Mouse (Mus musculus) midbrain, embryonic 16.5 days (tissue): ENCODE results near the gene AI593442. TPM values are rescaled to one million over a fixed set of nuclear protein-coding genes. Genes with fewer than 3 reads are reported as not detected.

Experiments used
- ATAC-seq: fragments of 200-750 bp; cut with Nextera tagmentation; 2 replicates; pipeline ENCODE4 v1.8.0; 2017; ENCODE audit warnings: moderate TSS enrichment
- H3K27ac ChIP-seq: fragments of 300-500 bp; sonication (generic); 2 replicates; pipeline ENCODE4 v1.5.1; 2014; ENCODE audit warnings: mild to moderate bottlenecking, low read length, mixed read lengths
- H3K27me3 ChIP-seq: fragments of 300-500 bp; sonication (generic); 2 replicates; pipeline ENCODE4 v1.6.1; 2014; ENCODE audit warnings: low read depth, low read length, mixed read lengths; ENCODE audit not compliant: control insufficient read depth, insufficient read depth
- H3K36me3 ChIP-seq: fragments of 300-500 bp; sonication (generic); 2 replicates; pipeline ENCODE4 v1.6.1; 2014; ENCODE audit warnings: mild to moderate bottlenecking, low read length, moderate library complexity, mixed read lengths; ENCODE audit not compliant: control insufficient read depth, insufficient read depth
- H3K4me1 ChIP-seq: fragments of 300-500 bp; sonication (generic); 2 replicates; pipeline ENCODE4 v1.6.1; 2014; ENCODE audit warnings: mild to moderate bottlenecking, low read length, mixed read lengths; ENCODE audit not compliant: control insufficient read depth, insufficient read depth
- H3K4me2 ChIP-seq: fragments of 300-500 bp; sonication (generic); 2 replicates; pipeline ENCODE4 v1.6.1; 2014; ENCODE audit warnings: mild to moderate bottlenecking, low read length, mixed read lengths
- H3K4me3 ChIP-seq: fragments of 300-500 bp; sonication (generic); 2 replicates; pipeline ENCODE4 v1.5.1; 2014; ENCODE audit warnings: low read depth, mild to moderate bottlenecking, low read length, moderate library complexity, mixed read lengths
- H3K9ac ChIP-seq: fragments of 300-500 bp; sonication (generic); 2 replicates; pipeline ENCODE4 v1.6.1; 2014; ENCODE audit warnings: low read depth, low read length, mixed read lengths
- H3K9me3 ChIP-seq: fragments of 300-500 bp; sonication (generic); replicated peaks from 2 replicates; pipeline ENCODE4 v1.6.1; 2014; ENCODE audit warnings: mild to moderate bottlenecking, low read length, mixed read lengths; ENCODE audit not compliant: control insufficient read depth, poor library complexity, severe bottlenecking
- WGBS: fragments of 180-500 bp; shearing (Covaris S2); extraction: QIAGEN DNeasy Blood & Tissue Kit; methylation state at CpG from one replicate; pipeline ENCODE4 v1.1.7; 2014; 5-methylcytosine and 5-hydroxymethylcytosine counted together
- polyA plus RNA-seq: library from polyadenylated mRNA; unstranded; fragments of >200 nt; fragmentation: Nextera tagmentation; extraction: Ambion mirVana; gene quantifications from 2 replicates; pipeline ENCODE4 v1.2.1, GENCODE M21; 2015

AI593442 gene
- 84.4 and 86.9 TPM in 2 replicates for polyA plus RNA-seq

DNA sequence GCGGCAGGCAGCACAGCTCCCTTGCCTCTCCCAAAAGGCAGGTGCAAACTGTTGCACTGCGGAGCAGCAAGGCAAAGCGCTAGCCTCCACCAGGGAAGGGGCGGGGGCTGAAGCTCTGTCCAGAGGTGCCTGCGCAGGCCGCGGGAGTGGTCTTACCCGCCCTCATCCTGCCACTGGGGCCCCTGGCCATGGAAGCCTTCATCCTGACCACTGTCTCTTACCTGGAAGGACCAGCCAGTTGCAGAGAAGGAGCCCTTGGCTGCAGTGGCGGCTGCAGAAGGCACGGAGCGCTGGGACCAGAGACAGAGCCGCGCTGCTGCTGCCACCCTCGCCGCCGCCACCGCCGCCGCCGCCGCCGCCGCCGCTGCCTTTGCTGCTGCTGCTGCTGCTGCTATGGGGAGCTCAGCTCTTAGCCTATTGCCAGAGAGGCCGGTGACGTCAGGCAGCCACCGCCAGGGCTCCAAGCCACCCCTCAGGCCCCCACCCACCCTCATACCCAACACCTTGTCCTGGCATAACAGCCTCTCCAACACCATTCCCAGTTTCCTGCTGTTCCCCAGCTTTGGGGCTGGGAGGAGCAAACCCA is at the start of gene AI593442:
AI593442 (minus strand) TSS at position 419 of the 586 bp plus-strand sequence.
- WGBS, result under 1% methylated on average over 21 of the region's 27 CpGs
- Histone ChIP-seq H3K27me3 (no peaks in the 10 kb centered on the region), H3K4me1 (0 out of 2 replicates have a peak, but pooled peaks cover 9% of the 10 kb centered on the region), H3K4me2 (peak within 1 kb of the TSS; percentile 88), H3K36me3 (no peaks in the 10 kb centered on the region), H3K4me3 (peak within 1 kb of the TSS; percentile 66), H3K27ac (peak within 1 kb of the TSS; percentile 88), H3K9ac (peak within 1 kb of the TSS; percentile 79), H3K9me3 (no peaks in the 10 kb centered on the region)
- ATAC-seq, result peak; percentile 93

- no peak overlapping the region for H3K9ac ChIP-seq
These were observed 49.2 kb upstream of the AI593442 start for GRCm38 (mm10) chr9:52728806-52729205.

DNA sequence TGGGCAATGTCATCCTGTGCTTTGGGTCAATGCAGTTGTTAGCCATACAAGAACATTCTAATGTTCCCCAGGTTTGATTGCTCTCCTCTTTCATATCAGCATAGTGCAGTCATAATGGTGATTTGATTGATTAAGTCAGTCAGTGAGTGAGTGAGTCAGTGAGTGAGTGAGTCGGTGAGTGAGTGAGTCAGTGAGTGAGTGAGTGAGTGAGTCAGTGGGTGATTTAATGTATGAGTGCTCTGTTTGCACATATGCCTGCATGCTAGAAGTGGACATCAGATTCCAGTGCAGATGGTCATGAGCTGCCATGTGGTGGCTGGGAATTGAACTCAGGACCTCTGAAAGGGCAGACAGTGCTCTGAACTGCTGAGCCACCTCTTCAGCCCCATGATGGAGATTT is 43.0 kb upstream of the AI593442 start:
- no peak overlapping the region for H3K4me2 ChIP-seq
- H3K9me3 ChIP-seq, result no peaks in the 10 kb centered on the region
- H3K4me1 ChIP-seq, result peaks cover 10% of the 10 kb centered on the region
- 100% methylated on average over 1 of the region's 1 CpGs for WGBS
- H3K36me3 ChIP-seq, result no peaks in the 10 kb centered on the region
- no peak overlapping the region for H3K9ac ChIP-seq
- H3K27me3 ChIP-seq, result no peaks in the 10 kb centered on the region
- no peak for ATAC-seq
- H3K4me3 ChIP-seq, result no peak overlapping the region
- H3K27ac ChIP-seq, result no peak overlapping the region

More at GRCm38 (mm10) chr9:52728806-52729205, 49.2 kb upstream of the AI593442 start:
- Histone ChIP-seq H3K4me1 (no peaks in the 10 kb centered on the region), H3K36me3 (no peaks in the 10 kb centered on the region), H3K4me2 (no peak overlapping the region), H3K27me3 (no peaks in the 10 kb centered on the region), H3K27ac (no peak overlapping the region), H3K4me3 (no peak overlapping the region), H3K9me3 (no peaks in the 10 kb centered on the region)
- WGBS, result 82% methylated on average over 5 of the region's 5 CpGs
- ATAC-seq, result no peak

DNA sequence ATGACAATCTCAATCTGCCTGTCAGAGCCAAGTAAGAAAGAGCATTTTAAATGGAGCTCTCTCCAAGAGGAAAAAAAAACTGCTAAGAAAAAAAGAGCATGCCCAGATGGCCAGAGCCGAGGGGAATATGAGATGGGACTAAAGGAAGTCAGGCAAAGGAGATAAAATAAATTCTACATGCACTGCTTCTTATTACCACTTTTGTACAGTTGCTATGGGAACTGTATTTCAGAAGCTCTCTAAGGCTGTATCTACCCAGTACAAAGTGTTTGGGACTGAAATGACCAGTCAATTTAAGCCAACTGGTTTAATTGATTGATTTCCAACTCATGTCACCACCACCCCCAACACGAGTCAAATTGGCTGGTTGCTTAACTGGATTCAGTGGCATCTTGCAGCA is 40.0 kb upstream of the AI593442 start:
- ATAC-seq, result peak; percentile 80; the same call in 1 of the 2 replicates
- H3K27ac ChIP-seq, result peak overlapping the region; percentile 67
- H3K4me1 ChIP-seq, result peaks cover 10% of the 10 kb centered on the region
- no peak overlapping the region for H3K9ac ChIP-seq
- H3K4me2 ChIP-seq, result no peak overlapping the region
- WGBS, result 53% methylated on average over 2 of the region's 2 CpGs
- H3K27me3 ChIP-seq, result no peaks in the 10 kb centered on the region
- no peak overlapping the region for H3K4me3 ChIP-seq
- no peaks in the 10 kb centered on the region for H3K9me3 ChIP-seq
- no peaks in the 10 kb centered on the region for H3K36me3 ChIP-seq

DNA sequence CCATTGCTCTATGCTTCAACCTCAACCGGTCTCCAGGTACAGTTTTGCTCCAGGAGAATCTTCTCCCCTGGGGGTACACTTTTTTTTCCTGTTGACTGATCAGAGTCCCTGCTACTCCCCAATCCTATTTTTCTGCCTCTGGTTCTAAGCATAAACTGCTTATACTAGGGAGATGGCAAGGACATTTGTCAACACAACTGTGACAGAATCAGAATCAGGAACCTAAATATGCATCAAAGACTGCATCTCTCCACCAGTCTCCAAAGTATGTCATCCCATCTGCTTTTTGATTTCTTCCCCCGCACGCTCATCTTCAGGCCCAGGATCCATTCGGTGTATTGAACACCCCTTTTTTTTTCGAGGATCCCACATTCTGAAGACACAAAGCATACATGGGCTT is 456 bp upstream of the AI593442 start:
- H3K27me3 ChIP-seq, result no peaks in the 10 kb centered on the region
- WGBS, result 41% methylated on average over 5 of the region's 5 CpGs
- H3K4me2 ChIP-seq, result peak overlapping the region; percentile 88
- peak overlapping the region; percentile 79 for H3K9ac ChIP-seq
- H3K27ac ChIP-seq, result peak overlapping the region; percentile 88
- H3K4me1 ChIP-seq, result 0 out of 2 replicates have a peak, but pooled peaks cover 9% of the 10 kb centered on the region
- H3K4me3 ChIP-seq, result peak overlapping the region; percentile 66
- no peaks in the 10 kb centered on the region for H3K9me3 ChIP-seq
- ATAC-seq, result no peak
- no peaks in the 10 kb centered on the region for H3K36me3 ChIP-seq

GRCm38 (mm10) chr9:52678839-52679215 is 753 bp downstream of the AI593442 start:
- no peaks in the 10 kb centered on the region for H3K9me3 ChIP-seq
- no peaks in the 10 kb centered on the region for H3K27me3 ChIP-seq
- under 1% methylated on average over 10 of the region's 10 CpGs for WGBS
- H3K4me3 ChIP-seq, result peak overlapping the region; percentile 66
- peak overlapping the region; percentile 88 for H3K4me2 ChIP-seq
- peak overlapping the region; percentile 79 for H3K9ac ChIP-seq
- ATAC-seq, result peak; percentile 41
- peak overlapping the region; percentile 88 for H3K27ac ChIP-seq
- H3K4me1 ChIP-seq, result 0 out of 2 replicates have a peak, but pooled peaks cover 9% of the 10 kb centered on the region
- H3K36me3 ChIP-seq, result no peaks in the 10 kb centered on the region

DNA sequence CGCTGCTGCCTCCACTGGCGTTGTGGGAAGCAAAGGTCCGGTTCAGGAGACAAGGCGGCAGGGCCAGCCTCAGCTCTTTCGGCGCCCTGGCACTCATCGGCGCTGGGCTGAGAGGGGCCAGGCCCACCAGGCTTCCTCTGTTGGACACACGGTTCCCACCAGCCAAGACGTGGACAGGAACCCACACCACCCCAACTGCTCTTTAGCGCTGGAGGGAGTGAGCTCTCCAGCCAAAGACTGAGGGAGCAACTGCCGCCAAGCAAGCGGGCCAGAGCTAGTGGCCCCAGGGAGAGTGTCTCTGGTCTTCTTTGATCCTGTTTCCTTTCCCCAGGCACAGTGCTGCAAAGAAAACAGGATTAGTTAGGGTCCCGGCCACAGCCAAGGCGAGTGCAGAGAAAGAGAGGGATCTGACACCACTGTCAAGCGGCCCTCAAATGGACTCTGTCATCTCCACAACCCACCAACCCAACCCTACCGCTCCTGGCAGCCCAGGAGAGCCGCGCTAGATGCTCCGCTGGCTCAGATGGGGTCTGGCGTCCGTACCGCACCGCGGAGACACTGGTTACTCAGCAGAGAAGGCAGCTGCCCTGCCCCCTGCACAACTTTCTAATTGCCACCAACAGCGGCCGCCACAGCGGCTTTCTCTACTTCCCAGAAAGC is 1.3 kb downstream of the AI593442 start:
- H3K9ac ChIP-seq, result peak overlapping the region; percentile 79
- H3K4me3 ChIP-seq, result peak overlapping the region; percentile 66
- H3K27ac ChIP-seq, result peak overlapping the region; percentile 88
- WGBS, result under 1% methylated on average over 28 of the region's 28 CpGs
- H3K36me3 ChIP-seq, result no peaks in the 10 kb centered on the region
- peak overlapping the region; percentile 88 for H3K4me2 ChIP-seq
- no peaks in the 10 kb centered on the region for H3K9me3 ChIP-seq
- ATAC-seq, result peak; percentile 41
- H3K27me3 ChIP-seq, result no peaks in the 10 kb centered on the region
- 0 out of 2 replicates have a peak, but pooled peaks cover 9% of the 10 kb centered on the region for H3K4me1 ChIP-seq

- no peak overlapping the region for H3K27ac ChIP-seq
- peak overlapping the region; percentile 88 for H3K4me2 ChIP-seq
- H3K4me1 ChIP-seq, result 0 out of 2 replicates have a peak, but pooled peaks cover 9% of the 10 kb centered on the region
- no peaks in the 10 kb centered on the region for H3K36me3 ChIP-seq
- ATAC-seq, result no peak
- H3K27me3 ChIP-seq, result no peaks in the 10 kb centered on the region
- WGBS, result 27% methylated on average over 4 of the region's 4 CpGs
- no peaks in the 10 kb centered on the region for H3K9me3 ChIP-seq
- H3K9ac ChIP-seq, result no peak overlapping the region; the same call in 1 of the 2 replicates
- peak overlapping the region; percentile 66 for H3K4me3 ChIP-seq
These were observed 3.0 kb downstream of the AI593442 start for GRCm38 (mm10) chr9:52676587-52676986.

- H3K9me3 ChIP-seq, result no peaks in the 10 kb centered on the region
- no peak for ATAC-seq
- no peak overlapping the region for H3K9ac ChIP-seq
- H3K4me2 ChIP-seq, result peak overlapping the region; percentile 17
- H3K27ac ChIP-seq, result no peak overlapping the region
- H3K4me3 ChIP-seq, result no peak overlapping the region; the same call in 1 of the 2 replicates
- WGBS, result 65% methylated on average over 3 of the region's 3 CpGs
- H3K27me3 ChIP-seq, result no peaks in the 10 kb centered on the region
- no peaks in the 10 kb centered on the region for H3K36me3 ChIP-seq
- 0 out of 2 replicates have a peak, but pooled peaks cover 9% of the 10 kb centered on the region for H3K4me1 ChIP-seq
These were observed 3.6 kb downstream of the AI593442 start for GRCm38 (mm10) chr9:52675937-52676336.
